Mouse (Mus musculus) kidney, postnatal 0 days (tissue): Measurements from ENCODE around the gene G2e3. TPM values are rescaled to one million over a fixed set of nuclear protein-coding genes. Genes with fewer than 3 reads are reported as not detected.

Experiments used
- ATAC-seq: fragments of 200-750 bp; cut with Nextera tagmentation; replicated peaks from 2 replicates; pipeline ENCODE4 v1.8.0; 2017; ENCODE audit warnings: low read depth, moderate number of reproducible peaks, moderate TSS enrichment, moderate library complexity; ENCODE audit not compliant: low FRiP score
- DNase-seq: peaks from one replicate; pipeline ENCODE4 v3.0.0-alpha.2; 2016; ENCODE audit warnings: low spot score
- H3K27ac ChIP-seq: fragments of 300-500 bp; sonication (generic); 2 replicates; pipeline ENCODE4 v1.5.1; 2014; ENCODE audit warnings: mild to moderate bottlenecking
- H3K27me3 ChIP-seq: fragments of 300-500 bp; sonication (generic); 2 replicates; pipeline ENCODE4 v1.6.1; 2014; ENCODE audit warnings: low read length, mixed read lengths; ENCODE audit not compliant: insufficient read depth
- H3K36me3 ChIP-seq: fragments of 300-500 bp; sonication (generic); 2 replicates; pipeline ENCODE4 v1.6.1; 2014; ENCODE audit warnings: low read length, mixed read lengths; ENCODE audit not compliant: insufficient read depth
- H3K4me1 ChIP-seq: fragments of 300-500 bp; sonication (generic); replicated peaks from 2 replicates; pipeline ENCODE4 v1.6.1; 2014; ENCODE audit warnings: antibody characterized with exemption, low read length, mixed read lengths; ENCODE audit not compliant: insufficient read depth
- H3K4me2 ChIP-seq: fragments of 300-500 bp; sonication (generic); 2 replicates; pipeline ENCODE4 v1.6.1; 2014; ENCODE audit warnings: mild to moderate bottlenecking, low read length, moderate library complexity, mixed read lengths
- H3K4me3 ChIP-seq: fragments of 300-500 bp; sonication (generic); replicated peaks from 2 replicates; pipeline ENCODE4 v1.5.1; 2014; ENCODE audit warnings: low read depth, low read length
- H3K9ac ChIP-seq: fragments of 300-500 bp; sonication (generic); 2 replicates; pipeline ENCODE4 v1.6.1; 2014; ENCODE audit warnings: low read depth, low read length
- H3K9me3 ChIP-seq: fragments of 300-500 bp; sonication (generic); replicated peaks from 2 replicates; pipeline ENCODE4 v1.6.1; 2016; ENCODE audit warnings: low read length, inconsistent platforms, mixed read lengths
- CTCF ChIP-seq: IDR thresholded peaks from 2 replicates; pipeline ENCODE4 v1.5.1; 2016; ENCODE audit warnings: antibody characterized with exemption, low read depth, mild to moderate bottlenecking, moderate library complexity
- WGBS: fragments of 180-500 bp; shearing (Covaris S2); extraction: QIAGEN DNeasy Blood & Tissue Kit; methylation state at CpG from one replicate; pipeline ENCODE4 v1.1.7; 2014; 5-methylcytosine and 5-hydroxymethylcytosine counted together
- polyA plus RNA-seq: library from polyadenylated mRNA; unstranded; fragments of >200 nt; fragmentation: Nextera tagmentation; extraction: Ambion mirVana; gene quantifications from 2 replicates; pipeline ENCODE4 v1.2.1, GENCODE M21; 2015

G2e3 gene
- polyA plus RNA-seq, 1 experiment from 2014 or later: 19.0 TPM

DNA sequence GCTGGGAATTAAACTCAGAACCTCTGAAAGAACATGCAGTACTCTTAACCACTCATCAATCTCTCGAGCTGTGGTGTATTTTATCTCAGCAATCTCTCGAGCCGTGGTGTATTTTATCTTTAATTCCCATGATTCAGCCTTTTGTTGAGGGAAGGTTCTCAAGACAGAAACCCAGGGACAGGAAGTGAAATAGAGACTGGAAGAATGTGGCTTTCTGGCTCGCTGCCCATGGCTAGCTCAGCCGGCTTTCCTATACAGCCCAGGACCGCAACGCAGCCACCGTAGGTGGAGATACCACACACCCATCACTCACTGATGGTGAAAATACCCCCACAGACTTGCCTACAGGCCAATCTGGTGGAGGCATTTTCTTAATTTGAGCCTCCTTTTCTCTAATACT, 7.4 kb downstream of the G2e3 start:
- no peaks in the 10 kb centered on the region for H3K27me3 ChIP-seq
- H3K27ac ChIP-seq: no peak overlapping the region
- 54% methylated on average over 8 of the region's 8 CpGs for WGBS
- H3K4me1 ChIP-seq: 0 out of 2 replicates have a peak, but pooled peaks cover 5% of the 10 kb centered on the region
- H3K36me3 ChIP-seq: peaks cover 25% of the 10 kb centered on the region
- no peak for ATAC-seq
- no peak overlapping the region for H3K9ac ChIP-seq
- H3K9me3 ChIP-seq: no peaks in the 10 kb centered on the region
- TF ChIP-seq CTCF: no peak
- peak; percentile 21 for DNase-seq
- no peak overlapping the region for H3K4me2 ChIP-seq
- H3K4me3 ChIP-seq: no peak overlapping the region

DNA sequence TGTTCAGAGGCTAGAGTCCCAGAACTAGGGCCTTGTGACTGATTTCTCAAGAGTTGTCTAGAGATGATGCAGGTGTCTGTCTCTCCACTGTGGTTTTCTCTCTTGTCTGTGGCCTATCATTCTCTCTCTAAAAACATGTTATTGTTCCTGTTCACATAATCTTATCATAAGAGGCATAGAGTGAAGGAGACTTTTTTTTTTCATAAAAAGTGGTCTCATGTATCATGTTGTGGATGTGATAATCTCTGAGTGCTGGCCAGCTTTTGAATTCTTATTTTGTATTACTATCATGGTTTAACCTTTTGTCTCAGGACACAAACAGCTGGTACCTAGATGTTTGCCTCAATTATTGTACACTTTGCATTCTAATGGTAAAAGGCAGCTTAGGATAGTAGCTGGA, 13.4 kb downstream of the G2e3 start:
- Histone ChIP-seq H3K9ac (no peak overlapping the region), H3K4me3 (no peak overlapping the region), H3K27me3 (no peaks in the 10 kb centered on the region), H3K4me1 (no peaks in the 10 kb centered on the region), H3K9me3 (no peaks in the 10 kb centered on the region), H3K27ac (no peak overlapping the region), H3K36me3 (peaks cover 34% of the 10 kb centered on the region), H3K4me2 (no peak overlapping the region)
- DNase-seq (no peak), ATAC-seq (no peak)
- TF ChIP-seq CTCF: no peak

DNA sequence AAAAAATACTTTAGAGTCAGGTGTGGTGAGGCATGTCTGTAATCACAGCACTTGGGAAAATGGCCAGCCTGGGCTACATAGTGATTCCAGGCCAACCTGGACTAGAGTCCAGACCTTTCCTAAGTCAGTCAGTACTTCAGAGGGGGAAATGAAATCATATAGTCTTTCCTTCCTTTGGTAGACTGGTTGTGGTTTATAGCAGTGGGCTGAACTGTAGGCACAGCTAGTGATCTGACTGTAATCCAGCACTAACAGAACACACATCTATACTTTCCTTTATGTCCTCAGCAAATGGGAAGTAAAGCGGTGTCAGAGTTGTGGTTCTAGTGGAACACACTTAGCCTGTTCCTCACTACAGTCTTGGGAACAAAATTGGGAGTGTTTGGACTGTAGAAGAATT, 15.0 kb downstream of the G2e3 start:
- WGBS: 97% methylated on average over 1 of the region's 1 CpGs
- ATAC-seq (no peak), DNase-seq (no peak)
- no peak overlapping the region for H3K4me3 ChIP-seq
- peaks cover 34% of the 10 kb centered on the region for H3K36me3 ChIP-seq
- H3K27me3 ChIP-seq: no peaks in the 10 kb centered on the region
- no peak for TF ChIP-seq CTCF
- H3K9me3 ChIP-seq: no peaks in the 10 kb centered on the region
- H3K4me1 ChIP-seq: no peaks in the 10 kb centered on the region
- H3K4me2 ChIP-seq: no peak overlapping the region
- H3K9ac ChIP-seq: no peak overlapping the region
- no peak overlapping the region for H3K27ac ChIP-seq

DNA sequence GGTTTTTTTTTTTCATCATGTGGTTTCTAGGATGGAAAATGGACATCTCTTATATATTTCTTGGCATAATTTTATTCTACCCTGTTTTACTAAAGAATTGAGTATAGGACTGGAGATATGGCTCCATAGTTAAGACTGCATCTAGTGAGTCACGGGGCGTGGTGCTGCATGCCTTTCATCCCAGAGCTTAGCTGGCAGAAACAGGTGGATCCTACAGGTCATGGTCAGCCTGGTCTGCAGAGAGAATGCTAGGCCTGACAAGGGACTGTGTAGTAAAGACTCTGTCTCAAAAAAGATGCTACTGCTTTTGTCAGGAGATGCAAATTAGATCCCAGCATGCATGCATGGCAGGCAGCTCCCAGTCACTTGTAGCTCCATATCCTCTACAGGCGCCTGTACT, 20.6 kb downstream of the G2e3 start:
- Histone ChIP-seq H3K27me3 (no peaks in the 10 kb centered on the region), H3K9ac (no peak overlapping the region), H3K36me3 (peaks cover 27% of the 10 kb centered on the region; the same call in 1 of the 2 replicates), H3K4me3 (no peak overlapping the region), H3K27ac (no peak overlapping the region), H3K9me3 (no peaks in the 10 kb centered on the region), H3K4me1 (no peaks in the 10 kb centered on the region), H3K4me2 (no peak overlapping the region)
- no peak for DNase-seq
- WGBS: 100% methylated on average over 3 of the region's 3 CpGs
- TF ChIP-seq CTCF: no peak
- no peak for ATAC-seq

DNA sequence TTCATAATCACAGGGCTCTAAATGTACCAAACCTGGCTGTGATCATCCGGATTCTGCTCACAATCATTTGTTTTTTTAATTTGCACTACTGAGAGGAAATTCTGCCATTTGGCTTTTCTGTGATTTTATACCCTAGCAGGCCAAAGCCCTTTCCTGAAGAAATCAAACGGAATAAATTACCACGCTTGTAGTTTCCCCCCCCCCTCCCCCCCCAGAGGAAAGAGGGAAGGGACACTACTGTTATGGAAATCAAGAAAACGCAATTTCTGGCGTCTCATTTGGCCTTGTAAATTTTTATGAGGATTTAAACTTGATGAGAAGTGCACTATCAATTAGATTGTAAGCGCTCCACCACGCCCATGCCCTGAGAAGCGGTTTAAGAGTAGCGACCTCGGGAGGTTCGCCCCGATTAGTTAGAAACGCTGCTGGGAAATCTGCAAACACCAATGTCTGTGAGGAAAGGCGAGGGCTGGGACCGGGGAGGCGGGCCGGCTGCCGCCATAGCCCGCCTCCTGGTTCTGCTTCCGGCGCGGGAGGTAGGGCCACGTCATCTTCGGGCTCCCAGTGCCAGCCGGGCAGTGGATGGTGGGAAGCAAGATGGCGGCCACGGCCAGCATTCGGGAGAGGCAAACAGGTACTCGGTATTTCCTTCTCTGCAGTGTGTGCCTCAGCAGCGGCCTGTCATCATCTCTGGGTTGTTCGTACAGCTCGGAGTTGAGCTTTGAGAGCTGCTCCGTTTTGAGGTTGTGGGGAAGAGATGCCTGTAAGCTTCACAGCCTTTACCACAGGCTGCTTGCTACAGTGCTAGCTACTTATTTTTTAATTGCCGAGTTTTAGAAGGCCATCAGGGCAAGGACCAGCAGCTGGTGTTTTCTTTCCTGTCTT, 29.4 kb downstream of the G2e3 start, which contains the start of gene Scfd1:
Gene Scfd1, plus strand, starts transcription at position 508 of the 885 bp plus-strand sequence.
- ATAC-seq (peak; percentile 100), DNase-seq (peak; percentile 99)
- H3K9me3 ChIP-seq: no peaks in the 10 kb centered on the region
- H3K27ac ChIP-seq: peak within 1 kb of the TSS; percentile 83
- peaks cover 4% of the 10 kb centered on the region; the same call in 1 of the 2 replicates for H3K36me3 ChIP-seq
- no peaks in the 10 kb centered on the region for H3K4me1 ChIP-seq
- H3K4me2 ChIP-seq: peak within 1 kb of the TSS; percentile 64
- WGBS: under 1% methylated on average over 34 of the region's 34 CpGs
- H3K9ac ChIP-seq: peak within 1 kb of the TSS; percentile 78
- TF ChIP-seq CTCF: peak; percentile 9; the same call in 1 of the 2 replicates
- peak within 1 kb of the TSS; percentile 65 for H3K4me3 ChIP-seq
- H3K27me3 ChIP-seq: no peaks in the 10 kb centered on the region

DNA sequence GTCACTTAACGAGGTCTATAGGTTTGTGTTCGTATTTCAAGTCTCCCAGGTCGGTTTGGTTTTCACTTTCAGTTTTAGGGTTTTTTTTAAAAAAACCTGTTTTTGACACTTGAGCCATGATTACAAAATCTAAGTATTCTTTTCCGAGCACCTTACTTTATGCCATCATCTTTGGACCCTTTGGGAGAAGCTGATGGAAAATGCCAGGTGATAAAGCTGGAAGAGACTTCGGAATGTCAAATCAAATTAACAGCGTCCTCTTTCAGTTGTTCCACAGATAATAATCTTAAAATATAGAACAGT, 30.0 kb downstream of the G2e3 start:
- peaks cover 4% of the 10 kb centered on the region; the same call in 1 of the 2 replicates for H3K36me3 ChIP-seq
- peak overlapping the region; percentile 78 for H3K9ac ChIP-seq
- WGBS: 14% methylated on average over 6 of the region's 6 CpGs
- no peaks in the 10 kb centered on the region for H3K27me3 ChIP-seq
- H3K4me1 ChIP-seq: no peaks in the 10 kb centered on the region
- DNase-seq (peak; percentile 3), ATAC-seq (no peak)
- peak overlapping the region; percentile 83; the same call in 1 of the 2 replicates for H3K27ac ChIP-seq
- H3K9me3 ChIP-seq: no peaks in the 10 kb centered on the region
- TF ChIP-seq CTCF: no peak
- peak overlapping the region; percentile 65 for H3K4me3 ChIP-seq
- H3K4me2 ChIP-seq: peak overlapping the region; percentile 64

DNA sequence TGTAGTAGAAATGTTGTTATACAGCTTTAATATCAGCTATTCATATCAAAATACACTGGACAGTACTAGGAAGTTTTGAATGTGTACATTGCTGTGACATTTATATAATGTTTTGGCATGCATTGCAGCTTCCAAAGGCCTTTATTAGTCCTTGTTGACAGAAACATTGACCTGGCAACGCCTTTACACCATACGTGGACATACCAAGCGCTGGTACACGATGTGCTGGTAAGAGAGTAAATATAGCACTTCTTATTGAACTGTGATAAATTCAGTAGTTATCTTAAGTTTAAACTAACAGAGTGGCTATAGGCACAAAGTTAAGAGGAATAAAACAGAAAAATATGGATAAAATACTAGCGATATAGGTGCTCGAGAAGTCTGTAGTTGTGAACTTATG, 52.0 kb downstream of the G2e3 start:
- H3K9me3 ChIP-seq: no peaks in the 10 kb centered on the region
- no peak for TF ChIP-seq CTCF

More for the DNA sequence above, 52.0 kb downstream of the G2e3 start:
- 94% methylated on average over 6 of the region's 6 CpGs for WGBS
- no peak overlapping the region for H3K9ac ChIP-seq
- H3K4me3 ChIP-seq: no peak overlapping the region
- H3K4me2 ChIP-seq: no peak overlapping the region
- H3K4me1 ChIP-seq: no peaks in the 10 kb centered on the region
- H3K27ac ChIP-seq: no peak overlapping the region
- no peaks in the 10 kb centered on the region for H3K27me3 ChIP-seq
- H3K36me3 ChIP-seq: peaks cover 44% of the 10 kb centered on the region
- no peak for ATAC-seq
- DNase-seq: no peak
